Mouse (Mus musculus): ENCODE measurements around the gene U90926. TPM values are rescaled to one million over a fixed set of nuclear protein-coding genes. Genes with fewer than 3 reads are reported as not detected.

Gene U90926
- polyA plus RNA-seq, 1 experiment from 2014 or later: not detected

GRCm38 (mm10) chr5:92188881-92189483 is 26.2 kb downstream of the U90926 start:
- ATAC-seq (ENCODE audit: insufficient number of reproducible peaks, low FRiP score, low TSS enrichment, low read depth): no peak
- Histone ChIP-seq H3K9ac (no peak overlapping the region), H3K27ac (replicated peaks) (no peak overlapping the region), H3K27me3 (no peaks in the 10 kb centered on the region), H3K9me3 (replicated peaks) (0 out of 2 replicates have a peak, but pooled peaks cover 4% of the 10 kb centered on the region), H3K4me3 (replicated peaks) (no peak overlapping the region), H3K4me1 (no peaks in the 10 kb centered on the region), H3K36me3 (peaks cover 68% of the 10 kb centered on the region), H3K4me2 (replicated peaks) (no peak overlapping the region)
- WGBS: 97% methylated on average over 7 of the region's 7 CpGs

- H3K27ac ChIP-seq (replicated peaks): no peak overlapping the region
- H3K9me3 ChIP-seq (replicated peaks): 0 out of 2 replicates have a peak, but pooled peaks cover under 1% of the 10 kb centered on the region
- no peak for ATAC-seq (ENCODE audit: insufficient number of reproducible peaks, low FRiP score, low TSS enrichment, low read depth)
- no peak overlapping the region for H3K9ac ChIP-seq
- peaks cover 52% of the 10 kb centered on the region for H3K36me3 ChIP-seq
- H3K4me2 ChIP-seq (replicated peaks): no peak overlapping the region
- H3K4me1 ChIP-seq: no peaks in the 10 kb centered on the region
- no peaks in the 10 kb centered on the region for H3K27me3 ChIP-seq
- no peak overlapping the region for H3K4me3 ChIP-seq (replicated peaks)
- WGBS: 85% methylated on average over 8 of the region's 8 CpGs
Observed at GRCm38 (mm10) chr5:92183071-92183830, 32.0 kb downstream of the U90926 start.

GRCm38 (mm10) chr5:92165976-92166375 is 49.2 kb downstream of the U90926 start:
- Histone ChIP-seq H3K4me3 (replicated peaks) (no peak overlapping the region), H3K27me3 (no peaks in the 10 kb centered on the region), H3K4me1 (no peaks in the 10 kb centered on the region), H3K9me3 (replicated peaks) (no peaks in the 10 kb centered on the region), H3K9ac (no peak overlapping the region), H3K36me3 (peaks cover 38% of the 10 kb centered on the region), H3K27ac (replicated peaks) (no peak overlapping the region), H3K4me2 (replicated peaks) (no peak overlapping the region)
- 83% methylated on average over 6 of the region's 6 CpGs for WGBS
- ATAC-seq (ENCODE audit: insufficient number of reproducible peaks, low FRiP score, low TSS enrichment, low read depth): no peak

Other genes starting within 250 kb of the U90926 start
- 0.60 TPM in 1 of 2 replicates, not detected in the other for gene Odaph, start 227.9 kb downstream of the U90926 start, polyA plus RNA-seq (2015; fragmentation: Nextera tagmentation; extraction: Ambion mirVana)
- 4.4 and 5.2 TPM in 2 replicates for gene Cdkl2, start 171.5 kb downstream of the U90926 start, polyA plus RNA-seq (2015; fragmentation: Nextera tagmentation; extraction: Ambion mirVana)
- 144 and 151 TPM in 2 replicates for gene G3bp2, start 131.7 kb downstream of the U90926 start, polyA plus RNA-seq (2015; fragmentation: Nextera tagmentation; extraction: Ambion mirVana)
- 49.9 and 50.0 TPM in 2 replicates for gene Uso1, start 77.5 kb downstream of the U90926 start, polyA plus RNA-seq (2015; fragmentation: Nextera tagmentation; extraction: Ambion mirVana)
- gene Ppef2, start 40.9 kb upstream of the U90926 start, polyA plus RNA-seq (2015; fragmentation: Nextera tagmentation; extraction: Ambion mirVana): 0.07 and 0.14 TPM in 2 replicates
- gene Naaa, start 62.8 kb upstream of the U90926 start, polyA plus RNA-seq (2015; fragmentation: Nextera tagmentation; extraction: Ambion mirVana): 13.3 and 13.9 TPM in 2 replicates
- gene Sdad1, start 95.1 kb upstream of the U90926 start, polyA plus RNA-seq (2015; fragmentation: Nextera tagmentation; extraction: Ambion mirVana): 36.2 and 37.4 TPM in 2 replicates
- gene Cxcl9, start 112.7 kb upstream of the U90926 start, polyA plus RNA-seq (2015; fragmentation: Nextera tagmentation; extraction: Ambion mirVana): 0.20 and 0.76 TPM in 2 replicates
- 4.9 and 6.2 TPM in 2 replicates for gene Art3, start 116.4 kb upstream of the U90926 start, polyA plus RNA-seq (2015; fragmentation: Nextera tagmentation; extraction: Ambion mirVana)
- gene Cxcl10, start 133.5 kb upstream of the U90926 start, polyA plus RNA-seq (2015; fragmentation: Nextera tagmentation; extraction: Ambion mirVana): 0.81 and 1.7 TPM in 2 replicates
- 38.9 and 40.0 TPM in 2 replicates for gene Nup54, start 219.8 kb upstream of the U90926 start, polyA plus RNA-seq (2015; fragmentation: Nextera tagmentation; extraction: Ambion mirVana)